Mouse (Mus musculus): ENCODE data around the gene Rpa1. TPM values are rescaled to one million over a fixed set of nuclear protein-coding genes. Genes with fewer than 3 reads are reported as not detected.

Gene Rpa1
- polyA plus RNA-seq, 1 experiment from 2014 or later = 191 TPM

GRCm38 (mm10) chr11:75257056-75257648, 91.0 kb downstream of the Rpa1 start:
- no peak overlapping the region for H3K4me3 ChIP-seq (ENCODE audit: low read length)
- H3K9ac ChIP-seq (ENCODE audit: low read length) = no peak overlapping the region
- no peaks in the 10 kb centered on the region for H3K36me3 ChIP-seq (ENCODE audit: control insufficient read depth, insufficient read depth, low read length)
- WGBS = 74% methylated on average over 4 of the region's 4 CpGs
- no peaks in the 10 kb centered on the region for H3K27me3 ChIP-seq (ENCODE audit: control insufficient read depth, insufficient read depth, low read depth, low read length)
- H3K27ac ChIP-seq (ENCODE audit: low read length) = no peak overlapping the region
- H3K4me1 ChIP-seq (replicated peaks; ENCODE audit: control insufficient read depth, insufficient read depth, low read length) = peaks cover 9% of the 10 kb centered on the region; the same call in 1 of the 2 replicates
- H3K4me2 ChIP-seq (ENCODE audit: low read depth, low read length) = no peak overlapping the region
- no peak for ATAC-seq (ENCODE audit: low read depth)
- H3K9me3 ChIP-seq (ENCODE audit: control insufficient read depth, low read length) = no peaks in the 10 kb centered on the region

DNA sequence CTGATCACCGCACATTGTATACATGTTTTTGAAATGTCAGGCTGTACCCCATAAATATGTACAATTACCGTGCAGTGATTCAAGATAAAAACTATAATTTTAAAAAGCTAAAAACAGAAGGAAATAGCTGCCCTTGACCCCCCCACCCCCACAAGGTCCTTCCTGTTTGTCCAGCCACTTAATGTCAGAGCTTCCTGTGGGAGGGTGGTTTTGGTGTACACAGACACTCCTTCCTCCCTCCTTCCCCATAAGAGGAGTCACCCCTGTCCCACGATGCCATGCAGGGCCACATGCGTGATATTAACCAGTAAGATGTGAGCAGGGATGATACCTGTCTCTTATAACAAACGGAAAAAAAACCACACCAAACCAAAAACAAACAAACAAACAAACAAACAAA, 92.8 kb downstream of the Rpa1 start:
- Histone ChIP-seq H3K4me1 (replicated peaks; ENCODE audit: control insufficient read depth, insufficient read depth, low read length) (peaks cover 9% of the 10 kb centered on the region; the same call in 1 of the 2 replicates), H3K9ac (ENCODE audit: low read length) (no peak overlapping the region), H3K27ac (ENCODE audit: low read length) (no peak overlapping the region), H3K27me3 (ENCODE audit: control insufficient read depth, insufficient read depth, low read depth, low read length) (no peaks in the 10 kb centered on the region), H3K9me3 (ENCODE audit: control insufficient read depth, low read length) (no peaks in the 10 kb centered on the region), H3K4me2 (ENCODE audit: low read depth, low read length) (no peak overlapping the region), H3K4me3 (ENCODE audit: low read length) (no peak overlapping the region), H3K36me3 (ENCODE audit: control insufficient read depth, insufficient read depth, low read length) (no peaks in the 10 kb centered on the region)
- 42% methylated on average over 5 of the region's 5 CpGs for WGBS
- no peak for ATAC-seq (ENCODE audit: low read depth)

- Histone ChIP-seq H3K4me3 (ENCODE audit: low read length) (no peak overlapping the region), H3K9ac (ENCODE audit: low read length) (peak overlapping the region; percentile 24; the same call in 1 of the 2 replicates), H3K4me1 (replicated peaks; ENCODE audit: control insufficient read depth, insufficient read depth, low read length) (peaks cover 11% of the 10 kb centered on the region; the same call in 1 of the 2 replicates), H3K27me3 (ENCODE audit: control insufficient read depth, insufficient read depth, low read depth, low read length) (no peaks in the 10 kb centered on the region), H3K36me3 (ENCODE audit: control insufficient read depth, insufficient read depth, low read length) (no peaks in the 10 kb centered on the region), H3K4me2 (ENCODE audit: low read depth, low read length) (no peak overlapping the region), H3K27ac (ENCODE audit: low read length) (no peak overlapping the region), H3K9me3 (ENCODE audit: control insufficient read depth, low read length) (no peaks in the 10 kb centered on the region)
- 48% methylated on average over 13 of the region's 13 CpGs for WGBS
- ATAC-seq (ENCODE audit: low read depth) = peak; percentile 51
These were observed 93.7 kb downstream of the Rpa1 start for GRCm38 (mm10) chr11:75254252-75254912.

GRCm38 (mm10) chr11:75251557-75252070, 96.5 kb downstream of the Rpa1 start:
- ATAC-seq (ENCODE audit: low read depth) = no peak
- H3K9ac ChIP-seq (ENCODE audit: low read length) = no peak overlapping the region
- WGBS = 48% methylated on average over 7 of the region's 7 CpGs
- no peak overlapping the region for H3K4me2 ChIP-seq (ENCODE audit: low read depth, low read length)
- H3K27ac ChIP-seq (ENCODE audit: low read length) = no peak overlapping the region
- H3K27me3 ChIP-seq (ENCODE audit: control insufficient read depth, insufficient read depth, low read depth, low read length) = no peaks in the 10 kb centered on the region
- H3K4me1 ChIP-seq (replicated peaks; ENCODE audit: control insufficient read depth, insufficient read depth, low read length) = peaks cover 16% of the 10 kb centered on the region; the same call in 1 of the 2 replicates
- no peaks in the 10 kb centered on the region for H3K9me3 ChIP-seq (ENCODE audit: control insufficient read depth, low read length)
- H3K36me3 ChIP-seq (ENCODE audit: control insufficient read depth, insufficient read depth, low read length) = no peaks in the 10 kb centered on the region
- no peak overlapping the region for H3K4me3 ChIP-seq (ENCODE audit: low read length)

GRCm38 (mm10) chr11:75251006-75251512, 97.1 kb downstream of the Rpa1 start:
- H3K4me1 ChIP-seq (replicated peaks; ENCODE audit: control insufficient read depth, insufficient read depth, low read length) = peaks cover 22% of the 10 kb centered on the region
- H3K9me3 ChIP-seq (ENCODE audit: control insufficient read depth, low read length) = no peaks in the 10 kb centered on the region
- no peak overlapping the region for H3K9ac ChIP-seq (ENCODE audit: low read length)
- ATAC-seq (ENCODE audit: low read depth) = no peak
- 76% methylated on average over 4 of the region's 4 CpGs for WGBS
- H3K36me3 ChIP-seq (ENCODE audit: control insufficient read depth, insufficient read depth, low read length) = no peaks in the 10 kb centered on the region
- H3K27me3 ChIP-seq (ENCODE audit: control insufficient read depth, insufficient read depth, low read depth, low read length) = no peaks in the 10 kb centered on the region
- no peak overlapping the region for H3K4me3 ChIP-seq (ENCODE audit: low read length)
- H3K4me2 ChIP-seq (ENCODE audit: low read depth, low read length) = no peak overlapping the region
- H3K27ac ChIP-seq (ENCODE audit: low read length) = no peak overlapping the region

DNA sequence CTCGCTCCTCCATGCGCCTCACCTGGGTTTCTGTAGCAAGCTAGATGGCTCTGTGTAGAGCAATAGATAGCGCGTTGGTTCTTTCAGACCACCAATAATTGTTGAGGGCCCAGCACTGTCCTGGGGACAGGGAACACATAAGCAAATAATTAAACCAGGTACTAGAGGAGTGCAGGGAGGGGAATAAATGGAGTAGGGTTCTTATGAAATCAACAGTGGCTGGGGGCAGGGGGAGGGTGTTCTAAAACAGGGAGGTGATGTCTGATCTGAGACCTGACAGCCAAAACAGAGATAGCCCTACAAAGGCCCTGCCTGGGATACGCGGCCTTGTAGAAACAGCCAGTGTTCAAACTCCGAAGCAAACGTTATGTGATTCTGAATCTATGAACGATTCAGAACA, 98.5 kb downstream of the Rpa1 start:
- Histone ChIP-seq H3K4me3 (ENCODE audit: low read length) (no peak overlapping the region), H3K4me1 (replicated peaks; ENCODE audit: control insufficient read depth, insufficient read depth, low read length) (peaks cover 24% of the 10 kb centered on the region), H3K36me3 (ENCODE audit: control insufficient read depth, insufficient read depth, low read length) (no peaks in the 10 kb centered on the region), H3K9ac (ENCODE audit: low read length) (no peak overlapping the region), H3K9me3 (ENCODE audit: control insufficient read depth, low read length) (no peaks in the 10 kb centered on the region), H3K27me3 (ENCODE audit: control insufficient read depth, insufficient read depth, low read depth, low read length) (no peaks in the 10 kb centered on the region), H3K27ac (ENCODE audit: low read length) (no peak overlapping the region), H3K4me2 (ENCODE audit: low read depth, low read length) (no peak overlapping the region)
- no peak for ATAC-seq (ENCODE audit: low read depth)
- 61% methylated on average over 9 of the region's 9 CpGs for WGBS

Small RNAs within 50 kb of the gene (microRNA-seq; reads per million reads assigned to microRNA genes)
- not detected for gene Gm47300

Other genes with a start within 250 kb of the Rpa1 start
- gene Hic1, start 178.8 kb downstream of the Rpa1 start, polyA plus RNA-seq (2015; fragmentation: Nextera tagmentation; extraction: Ambion mirVana) = 8.4 and 8.5 TPM in 2 replicates
- gene Ovca2, start 169.5 kb downstream of the Rpa1 start, polyA plus RNA-seq (2015; fragmentation: Nextera tagmentation; extraction: Ambion mirVana) = 24.0 and 24.2 TPM in 2 replicates
- gene Dph1, start 157.1 kb downstream of the Rpa1 start, polyA plus RNA-seq (2015; fragmentation: Nextera tagmentation; extraction: Ambion mirVana) = 17.1 and 17.9 TPM in 2 replicates
- gene Rtn4rl1, start 154.5 kb downstream of the Rpa1 start, polyA plus RNA-seq (2015; fragmentation: Nextera tagmentation; extraction: Ambion mirVana) = 2.0 and 2.9 TPM in 2 replicates
- 14.1 and 16.9 TPM in 2 replicates for gene Smyd4, start 109 bp upstream of the Rpa1 start, polyA plus RNA-seq (2015; fragmentation: Nextera tagmentation; extraction: Ambion mirVana)
- gene Serpinf1, start 74.4 kb upstream of the Rpa1 start, polyA plus RNA-seq (2015; fragmentation: Nextera tagmentation; extraction: Ambion mirVana) = 61.3 and 67.5 TPM in 2 replicates
- gene Serpinf2, start 91.3 kb upstream of the Rpa1 start, polyA plus RNA-seq (2015; fragmentation: Nextera tagmentation; extraction: Ambion mirVana) = 0.95 and 9.2 TPM in 2 replicates
- gene Wdr81, start 106.4 kb upstream of the Rpa1 start, polyA plus RNA-seq (2015; fragmentation: Nextera tagmentation; extraction: Ambion mirVana) = 5.3 and 5.9 TPM in 2 replicates
- 16.7 and 17.1 TPM in 2 replicates for gene Tlcd2, start 113.4 kb upstream of the Rpa1 start, polyA plus RNA-seq (2015; fragmentation: Nextera tagmentation; extraction: Ambion mirVana)
- 46.0 and 47.6 TPM in 2 replicates for gene Prpf8, start 138.5 kb upstream of the Rpa1 start, polyA plus RNA-seq (2015; fragmentation: Nextera tagmentation; extraction: Ambion mirVana)
- gene Rilp, start 161.8 kb upstream of the Rpa1 start, polyA plus RNA-seq (2015; fragmentation: Nextera tagmentation; extraction: Ambion mirVana) = 0.83 and 0.89 TPM in 2 replicates
- gene Scarf1, start 165.2 kb upstream of the Rpa1 start, polyA plus RNA-seq (2015; fragmentation: Nextera tagmentation; extraction: Ambion mirVana) = 16.4 and 17.7 TPM in 2 replicates
- gene Slc43a2, start 183.4 kb upstream of the Rpa1 start, polyA plus RNA-seq (2015; fragmentation: Nextera tagmentation; extraction: Ambion mirVana) = 7.2 and 7.4 TPM in 2 replicates
- 63.7 and 63.8 TPM in 2 replicates for gene Pitpna, start 239.8 kb upstream of the Rpa1 start, polyA plus RNA-seq (2015; fragmentation: Nextera tagmentation; extraction: Ambion mirVana)

All from lung, embryonic 16.5 days (tissue).